ENCODE assay signal across 18 mouse cellular contexts in genomic region chr13:58954764-58955163, GRCm38 (mm10).
"Had no signal": no experiment of that assay in that cellular context is flagged by ENCODE, and none has a peak within 500 bp of the region (broad histone marks: within the 10 kb centered on the region; RNA-seq: fewer than 3 reads in every experiment).

No protein-coding gene starts in this region.

- DNase-seq: liver, postnatal 0 days; lung, adult 2 months; lung, postnatal 14 days; lung, postnatal 36 days; right cerebral cortex, postnatal 25 days; right cerebral cortex, postnatal 4 days; spleen, adult 18-20 months; thymus, adult 18-20 months; thymus, postnatal 14 days; thymus, postnatal 36 days had no signal

- H3K4me1 ChIP-seq: lung, embryonic 15.5 days; megakaryocyte, embryonic 14.5 days; neural tube, embryonic 12.5 days had no signal

- H3K27me3 ChIP-seq: megakaryocyte, embryonic 14.5 days; midbrain, embryonic 15.5 days; neural tube, embryonic 12.5 days had no signal

- H3K36me3 ChIP-seq: lung, embryonic 15.5 days; midbrain, embryonic 10.5 days; midbrain, embryonic 12.5 days; midbrain, embryonic 15.5 days; neural tube, embryonic 12.5 days had no signal

- H3K4me2 ChIP-seq: lung, embryonic 15.5 days; midbrain, embryonic 12.5 days; midbrain, embryonic 15.5 days; neural tube, embryonic 12.5 days had no signal

- H3K9ac ChIP-seq: liver, postnatal 0 days; lung, embryonic 15.5 days; midbrain, embryonic 12.5 days; midbrain, embryonic 15.5 days; neural tube, embryonic 12.5 days had no signal

- H3K9me3 ChIP-seq: lung, embryonic 15.5 days; midbrain, embryonic 10.5 days; midbrain, embryonic 12.5 days; midbrain, embryonic 15.5 days; neural tube, embryonic 12.5 days had no signal

- H3K27ac ChIP-seq: lung, embryonic 15.5 days; macrophage; midbrain, embryonic 10.5 days; midbrain, embryonic 12.5 days; neural tube, embryonic 12.5 days had no signal

- H3K4me3 ChIP-seq: lung, embryonic 15.5 days; megakaryocyte, embryonic 14.5 days; midbrain, embryonic 10.5 days; midbrain, embryonic 12.5 days; midbrain, embryonic 15.5 days; neural tube, embryonic 12.5 days had no signal

- ATAC-seq: liver, postnatal 0 days; lung, postnatal 0 days had no signal
